Mouse (Mus musculus) testis, adult 2 months (tissue): ENCODE results near the gene Irs1.

ENCODE experiments used
- CTCF ChIP-seq: fragments of 200-500 bp; IDR thresholded peaks from 2 replicates; pipeline ENCODE4 v1.5.1; 2012; ENCODE audit warnings: low read depth, mild to moderate bottlenecking, inconsistent platforms, low read length, moderate library complexity; ENCODE audit not compliant: control insufficient read depth, insufficient read depth, insufficient replicate concordance
- POLR2A ChIP-seq: fragments of 200-500 bp; IDR thresholded peaks from 2 replicates; pipeline ENCODE4 v1.6.1; 2012; ENCODE audit warnings: low read depth, mild to moderate bottlenecking, inconsistent platforms, low read length, moderate library complexity; ENCODE audit not compliant: control insufficient read depth

DNA sequence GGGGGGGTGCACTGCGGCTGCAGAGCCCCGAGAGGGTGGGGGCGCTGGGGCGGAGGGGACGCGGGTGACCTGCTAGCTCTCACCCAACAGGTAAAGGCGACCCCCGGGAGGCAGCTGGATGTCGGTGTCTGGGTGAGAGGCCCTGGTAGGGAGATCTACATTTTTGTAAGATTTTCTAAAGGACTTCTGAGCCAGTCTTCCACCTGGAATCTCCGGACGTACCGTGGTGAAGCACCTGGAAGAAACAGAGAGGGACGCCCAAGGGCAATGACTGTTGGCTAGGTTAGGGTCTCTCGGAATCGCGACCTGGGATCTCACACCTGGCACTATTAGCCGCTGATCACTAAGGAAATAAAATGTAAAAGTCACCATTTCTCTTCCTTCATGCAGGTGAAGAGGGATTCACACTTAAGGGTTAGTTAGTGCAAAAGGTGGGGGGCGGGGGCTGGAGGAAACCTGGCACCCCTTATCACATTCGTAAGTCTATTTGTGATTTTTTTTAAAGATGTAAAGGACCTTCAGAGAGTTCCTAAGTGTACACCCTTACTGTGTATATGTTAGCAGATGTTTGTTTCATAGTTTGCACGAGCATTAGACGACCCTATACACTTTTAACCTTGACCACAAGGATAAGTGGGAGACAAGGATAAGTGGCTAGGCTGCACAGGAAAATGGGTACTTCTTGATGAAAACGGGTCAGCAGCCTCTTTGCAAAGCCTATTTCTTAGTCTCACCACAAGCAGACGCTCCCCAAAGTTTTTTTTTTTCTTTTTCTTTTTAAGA lies 905 bp upstream of the Irs1 start:
- no peak for TF ChIP-seq CTCF
- no peak for TF ChIP-seq POLR2A
